Comparison of ENCODE assay signal across 16 mouse cellular contexts in the genomic region with DNA sequence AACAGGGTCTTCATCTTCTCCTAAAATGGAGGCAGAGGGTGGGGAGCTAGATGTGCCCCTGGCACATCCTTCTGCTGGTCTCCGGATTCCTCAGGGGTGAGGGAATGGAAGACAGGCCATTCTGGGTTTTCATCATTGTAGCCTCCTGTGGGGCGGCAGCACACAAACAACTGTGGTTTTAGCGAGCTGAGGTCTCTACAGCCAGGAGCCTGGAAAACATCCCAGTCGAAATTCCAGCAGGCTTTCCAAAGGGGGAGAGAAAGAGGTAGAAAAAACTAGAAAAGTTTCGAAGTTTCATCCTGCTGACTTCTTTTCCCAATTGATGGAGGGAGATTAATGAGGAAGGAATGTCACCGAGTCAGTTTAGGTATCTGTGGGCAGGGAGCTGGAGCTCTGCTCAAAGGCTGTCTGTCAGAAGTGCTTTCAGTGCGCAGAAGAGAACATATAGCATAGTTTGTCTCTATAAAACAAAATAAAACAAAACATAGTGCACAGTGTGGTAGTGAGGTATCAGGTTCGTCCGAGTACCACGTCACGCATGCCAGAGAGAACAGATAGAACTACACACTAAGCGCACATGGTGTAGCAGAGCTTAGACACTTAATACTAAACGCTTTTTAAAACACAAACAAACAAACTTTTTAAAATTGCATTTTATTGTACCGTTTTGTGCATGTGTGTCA. TPM values are rescaled to one million over a fixed set of nuclear protein-coding genes. Genes with fewer than 3 reads are reported as not detected.
DNase-seq lines count a peak whose midpoint lies in the region; ATAC-seq and TF ChIP-seq lines count a peak whose summit lies in the region.
"Had no signal": no experiment of that assay in that cellular context is flagged by ENCODE, and none has a peak within 500 bp of the region (broad histone marks: within the 10 kb centered on the region; RNA-seq: fewer than 3 reads in every experiment).

No protein-coding gene starts in this region.

- no peak for ATAC-seq in heart, embryonic 11.5 days (replicated peaks; ENCODE audit: insufficient number of reproducible peaks, low FRiP score, low TSS enrichment)
- ATAC-seq in limb, embryonic 13.5 days (ENCODE audit: low FRiP score, low read depth), result 0 out of 2 replicates have a peak, but pooled peaks have one; percentile 24
- ATAC-seq in intestine, embryonic 15.5 days, result no peak
- ATAC-seq: hindbrain, embryonic 16.5 days; midbrain, embryonic 15.5 days had no signal

- no peaks in the 10 kb centered on the region for H3K9me3 ChIP-seq in heart, embryonic 11.5 days (replicated peaks; ENCODE audit: control insufficient read depth, low read length)
- no peaks in the 10 kb centered on the region; the same call in 1 of the 2 replicates for H3K9me3 ChIP-seq in limb, embryonic 13.5 days
- no peaks in the 10 kb centered on the region for H3K9me3 ChIP-seq in limb, embryonic 10.5 days (replicated peaks)
- no peaks in the 10 kb centered on the region for H3K9me3 ChIP-seq in intestine, embryonic 15.5 days
- H3K9me3 ChIP-seq: G1E; midbrain, embryonic 15.5 days; neural tube, embryonic 13.5 days had no signal

- no peak for DNase-seq in heart, postnatal 36 days
- no peak for DNase-seq in limb, embryonic 10.5 days (ENCODE audit: low spot score)
- DNase-seq in NIH3T3 (ENCODE audit: low read depth) (peak; percentile 49), MN1 (ENCODE audit: low spot score) (no peak)
- DNase-seq in thymus, adult 2 months, result no peak
- DNase-seq: cerebellum, postnatal 25 days; lung, adult 18-20 months; right cerebral cortex, adult 18-20 months had no signal

- no peaks in the 10 kb centered on the region for H3K27me3 ChIP-seq in heart, embryonic 11.5 days (ENCODE audit: control insufficient read depth, insufficient read depth, low read length)
- no peaks in the 10 kb centered on the region; the same call in 1 of the 2 replicates for H3K27me3 ChIP-seq in limb, embryonic 13.5 days
- H3K27me3 ChIP-seq in limb, embryonic 10.5 days (ENCODE audit: low read depth, poor library complexity, severe bottlenecking), result no peaks in the 10 kb centered on the region
- H3K27me3 ChIP-seq in intestine, embryonic 15.5 days (replicated peaks), result no peaks in the 10 kb centered on the region
- no peaks in the 10 kb centered on the region for H3K27me3 ChIP-seq in thymus, adult 2 months (ENCODE audit: control insufficient read depth, insufficient read depth, low read length)
- H3K27me3 ChIP-seq: midbrain, embryonic 15.5 days; neural tube, embryonic 13.5 days had no signal

- H3K27ac ChIP-seq in heart, embryonic 11.5 days (ENCODE audit: low read depth, low read length), result 0 out of 2 replicates have a peak overlapping the region, but pooled peaks have one; percentile 2
- peak overlapping the region; percentile 48; the same call in 1 of the 2 replicates for H3K27ac ChIP-seq in limb, embryonic 13.5 days
- H3K27ac ChIP-seq in limb, embryonic 10.5 days, result no peak overlapping the region
- H3K27ac ChIP-seq in intestine, embryonic 15.5 days, result 0 out of 2 replicates have a peak overlapping the region, but pooled peaks have one; percentile 33
- H3K27ac ChIP-seq in thymus, adult 2 months (ENCODE audit: control insufficient read depth, insufficient read depth, low read length), result no peak overlapping the region
- H3K27ac ChIP-seq: midbrain, embryonic 15.5 days; neural tube, embryonic 13.5 days had no signal

- no peak overlapping the region for H3K4me2 ChIP-seq in heart, embryonic 11.5 days
- H3K4me2 ChIP-seq in limb, embryonic 13.5 days (replicated peaks), result peak overlapping the region; percentile 30
- no peak overlapping the region for H3K4me2 ChIP-seq in intestine, embryonic 15.5 days (replicated peaks)
- H3K4me2 ChIP-seq: midbrain, embryonic 15.5 days; neural tube, embryonic 13.5 days had no signal

- TF ChIP-seq POLR2A in thymus, adult 2 months (IDR thresholded peaks at IDR 0.05; ENCODE audit: control insufficient read depth, extremely low read depth, insufficient read depth, low read length, poor library complexity), result no peak

- no peak for TF ChIP-seq CTCF in thymus, adult 2 months (IDR thresholded peaks at IDR 0.05; ENCODE audit: borderline replicate concordance, control insufficient read depth, extremely low read depth, insufficient read depth, low read length, poor library complexity)

- intact Hi-C loops in heart, postnatal 36 days (cut with DNase I), result loop anchor here (2.0 kb wide), 1 partner anchor 24 kb away; no protein-coding TSS in a partner anchor

- H3K4me3 ChIP-seq in heart, embryonic 11.5 days (ENCODE audit: low read depth, low read length), result no peak overlapping the region
- no peak overlapping the region for H3K4me3 ChIP-seq in limb, embryonic 13.5 days
- no peak overlapping the region for H3K4me3 ChIP-seq in limb, embryonic 10.5 days
- H3K4me3 ChIP-seq in intestine, embryonic 15.5 days (replicated peaks), result no peak overlapping the region
- no peak overlapping the region for H3K4me3 ChIP-seq in thymus, adult 2 months (ENCODE audit: control insufficient read depth, insufficient read depth, low read length)
- H3K4me3 ChIP-seq: midbrain, embryonic 15.5 days; neural tube, embryonic 13.5 days had no signal

- H3K4me1 ChIP-seq in heart, embryonic 11.5 days (ENCODE audit: control insufficient read depth, insufficient read depth, low read length), result peaks cover 13% of the 10 kb centered on the region
- peaks cover 16% of the 10 kb centered on the region for H3K4me1 ChIP-seq in limb, embryonic 13.5 days
- peaks cover 28% of the 10 kb centered on the region for H3K4me1 ChIP-seq in limb, embryonic 10.5 days
- H3K4me1 ChIP-seq in intestine, embryonic 15.5 days (replicated peaks), result 0 out of 2 replicates have a peak, but pooled peaks cover 4% of the 10 kb centered on the region
- peaks cover 10% of the 10 kb centered on the region for H3K4me1 ChIP-seq in thymus, adult 2 months (replicated peaks; ENCODE audit: control insufficient read depth, insufficient read depth, low read length)
- H3K4me1 ChIP-seq: midbrain, embryonic 15.5 days had no signal

- WGBS in heart, embryonic 11.5 days (ENCODE audit: insufficient replicate concordance), result 44% methylated on average over 14 of the region's 14 CpGs
- WGBS in limb, embryonic 13.5 days, result 45% methylated on average over 14 of the region's 14 CpGs
- 53% methylated on average over 14 of the region's 14 CpGs for WGBS in limb, embryonic 10.5 days
- 46% methylated on average over 14 of the region's 14 CpGs for WGBS in intestine, embryonic 15.5 days
- 84% methylated on average over 14 of the region's 14 CpGs for WGBS in thymus, adult 2 months

- H3K36me3 ChIP-seq in heart, embryonic 11.5 days (ENCODE audit: control insufficient read depth, insufficient read depth, low read length), result no peaks in the 10 kb centered on the region
- no peaks in the 10 kb centered on the region for H3K36me3 ChIP-seq in limb, embryonic 13.5 days
- no peaks in the 10 kb centered on the region for H3K36me3 ChIP-seq in limb, embryonic 10.5 days
- no peaks in the 10 kb centered on the region for H3K36me3 ChIP-seq in intestine, embryonic 15.5 days
- no peaks in the 10 kb centered on the region for H3K36me3 ChIP-seq in thymus, adult 2 months (ENCODE audit: control insufficient read depth, insufficient read depth, low read length)
- H3K36me3 ChIP-seq: G1E; midbrain, embryonic 15.5 days; neural tube, embryonic 13.5 days had no signal

- no peak overlapping the region for H3K9ac ChIP-seq in heart, embryonic 11.5 days (ENCODE audit: low read depth, low read length)
- no peak overlapping the region for H3K9ac ChIP-seq in limb, embryonic 13.5 days
- H3K9ac ChIP-seq in intestine, embryonic 15.5 days, result no peak overlapping the region
- H3K9ac ChIP-seq: midbrain, embryonic 15.5 days; neural tube, embryonic 13.5 days had no signal

RNA-seq across cellular contexts. Expression of gene Prtg, which starts 16.0 kb away (rescaled TPM):
- polyA plus RNA-seq in heart, embryonic 11.5 days (2014; fragmentation: Nextera tagmentation; extraction: Ambion mirVana), result 3.2 and 4.3 TPM in 2 replicates
- total RNA-seq in heart, postnatal 36 days (2021), result under 1 TPM; 0.30 to 0.33 TPM
- 0.36 and 1.0 TPM in 2 replicates for polyA plus RNA-seq in limb, embryonic 13.5 days (2015; fragmentation: Nextera tagmentation; extraction: Ambion mirVana)
- polyA plus RNA-seq in limb, embryonic 10.5 days (2016; fragmentation: Nextera tagmentation; extraction: Ambion mirVana), result 5.5 and 11.4 TPM in 2 replicates
- polyA plus RNA-seq in intestine, embryonic 15.5 days (2015; fragmentation: Nextera tagmentation; extraction: Ambion mirVana), result 0.40 and 0.52 TPM in 2 replicates
- polyA plus RNA-seq in thymus, adult 2 months (2012; rRNA removed), result 0.06 and 0.07 TPM in 2 replicates
- polyA plus RNA-seq: erythroblast, embryonic 14.5 days; G1E had no signal

Comparison
In these comparisons a context has a peak if more than half of its experiments do, and no peak if none do; other contexts are left out.
1. H3K27ac ChIP-seq: peak in heart, embryonic 11.5 days (single experiment), limb, embryonic 13.5 days (single experiment) and intestine, embryonic 15.5 days (single experiment); none in limb, embryonic 10.5 days (single experiment) and thymus, adult 2 months (single experiment).